Mouse (Mus musculus) CH12.LX (cell line): ENCODE measurements around the gene Fam227b. TPM values are rescaled to one million over a fixed set of nuclear protein-coding genes. Genes with fewer than 3 reads are reported as not detected.

Source experiments
- DNase-seq: peaks from one replicate; pipeline ENCODE4 v3.0.0-alpha.2; 2013; ENCODE audit errors: extremely low read depth
- H3K27ac ChIP-seq: 2 replicates; pipeline ENCODE4 v1.5.1; 2012; ENCODE audit warnings: low read depth, mild to moderate bottlenecking, control low read depth, moderate library complexity; ENCODE audit not compliant: insufficient read depth
- H3K27me3 ChIP-seq: replicated peaks from 2 replicates; pipeline ENCODE3; 2012; ENCODE audit warnings: inconsistent platforms
- H3K36me3 ChIP-seq, 2 experiments: replicated peaks in 1 of 2; 2 replicates each; pipeline versions ENCODE3 to v1.6.1; 2012; ENCODE audit warnings: inconsistent platforms in 1 of 2, low read length in 1 of 2, mild to moderate bottlenecking in 1 of 2, mixed read lengths in 1 of 2, moderate library complexity in 1 of 2; ENCODE audit not compliant: control insufficient read depth in 1 of 2, insufficient read depth in 1 of 2
- H3K4me1 ChIP-seq, 2 experiments: 2 replicates each; pipeline ENCODE4 v1.6.1; 2012; ENCODE audit warnings: inconsistent platforms in 1 of 2, moderate library complexity in 1 of 2; ENCODE audit not compliant: insufficient read depth in 2 of 2, control insufficient read depth in 1 of 2
- H3K4me2 ChIP-seq: 2 replicates; pipeline ENCODE4 v1.6.1; 2012; ENCODE audit warnings: low read depth, mild to moderate bottlenecking, control low read depth; ENCODE audit not compliant: poor library complexity, insufficient read depth, severe bottlenecking
- H3K4me3 ChIP-seq, 3 experiments: fragments of 150-350 bp in 1 of 3; sonication (generic) in 1 of 3; replicated peaks in 1 of 3; 2 replicates each; pipeline versions ENCODE3 to v1.5.1; 2011 to 2012; ENCODE audit warnings: low read depth in 2 of 3, low read length in 2 of 3, mild to moderate bottlenecking in 2 of 3, moderate library complexity in 2 of 3, control low read depth in 1 of 3, improper control_type of control experiment in 1 of 3, inconsistent platforms in 1 of 3, mixed read lengths in 1 of 3; ENCODE audit not compliant: poor library complexity in 1 of 3
- H3K79me2 ChIP-seq: replicated peaks from 2 replicates; pipeline ENCODE4 v1.6.1; 2012; ENCODE audit warnings: mild to moderate bottlenecking, moderate library complexity; ENCODE audit not compliant: control insufficient read depth, poor library complexity, insufficient read depth, severe bottlenecking; ENCODE audit errors: extremely low read depth
- H3K9ac ChIP-seq: 2 replicates; pipeline ENCODE4 v1.6.1; 2012; ENCODE audit warnings: low read depth, mild to moderate bottlenecking, control low read depth, moderate library complexity; ENCODE audit not compliant: insufficient read depth
- H3K9me3 ChIP-seq: replicated peaks from 2 replicates; pipeline ENCODE3; 2012; ENCODE audit warnings: low read length, inconsistent platforms, mixed read lengths
- CHD2 ChIP-seq: IDR thresholded peaks from 2 replicates; pipeline ENCODE4 v1.6.1; 2011; ENCODE audit warnings: low read length, improper control_type of control experiment
- CTCF ChIP-seq, 2 experiments: IDR thresholded peaks in 1 of 2; conservative IDR thresholded peaks in 1 of 2; 2 replicates each; pipeline ENCODE4 v1.5.1; 2011 to 2012; ENCODE audit warnings: low read depth in 2 of 2, low read length in 2 of 2, improper control_type of control experiment in 1 of 2, inconsistent platforms in 1 of 2, mild to moderate bottlenecking in 1 of 2, moderate library complexity in 1 of 2
- E2F4 ChIP-seq: IDR thresholded peaks from 2 replicates; pipeline ENCODE4 v1.6.1; 2011; ENCODE audit warnings: low read depth, low read length, improper control_type of control experiment; ENCODE audit not compliant: insufficient replicate concordance
- ELF1 ChIP-seq: IDR thresholded peaks from 2 replicates; pipeline ENCODE4 v1.6.1; 2014; ENCODE audit warnings: low read depth, mild to moderate bottlenecking, inconsistent platforms, low read length, improper control_type of control experiment
- EP300 ChIP-seq: IDR thresholded peaks from 2 replicates; pipeline ENCODE4 v1.6.1; 2011; ENCODE audit warnings: low read length, improper control_type of control experiment
- ETS1 ChIP-seq: conservative IDR thresholded peaks from 2 replicates; pipeline ENCODE4 v1.6.1; 2012; ENCODE audit warnings: low read depth, mild to moderate bottlenecking, inconsistent platforms, low read length, improper control_type of control experiment, moderate library complexity
- GABPA ChIP-seq: IDR thresholded peaks from 2 replicates; pipeline ENCODE4 v1.6.1; 2012; ENCODE audit warnings: low read depth, low read length, improper control_type of control experiment, inconsistent platforms; ENCODE audit not compliant: insufficient replicate concordance
- HCFC1 ChIP-seq: IDR thresholded peaks from 2 replicates; pipeline ENCODE4 v1.6.1; 2012; ENCODE audit warnings: low read depth, mild to moderate bottlenecking, inconsistent platforms, low read length, improper control_type of control experiment
- IRF4 ChIP-seq: IDR thresholded peaks from 2 replicates; pipeline ENCODE4 v1.6.1; 2014; ENCODE audit warnings: low read depth, mild to moderate bottlenecking, inconsistent platforms, low read length, improper control_type of control experiment
- JUN ChIP-seq: IDR thresholded peaks from 2 replicates; pipeline ENCODE4 v1.6.1; 2011; ENCODE audit warnings: low read depth, mild to moderate bottlenecking, low read length, improper control_type of control experiment, moderate library complexity; ENCODE audit not compliant: insufficient read depth
- JUND ChIP-seq: conservative IDR thresholded peaks from 2 replicates; pipeline ENCODE4 v1.6.1; 2011; ENCODE audit warnings: low read depth, low read length, improper control_type of control experiment
- KAT2A ChIP-seq: IDR thresholded peaks from 2 replicates; pipeline ENCODE4 v1.6.1; 2012; ENCODE audit warnings: low read length, improper control_type of control experiment, inconsistent platforms; ENCODE audit not compliant: insufficient replicate concordance
- MAZ ChIP-seq: IDR thresholded peaks from 2 replicates; pipeline ENCODE4 v1.6.1; 2012; ENCODE audit warnings: low read depth, mild to moderate bottlenecking, inconsistent platforms, low read length, improper control_type of control experiment, moderate library complexity
- MEF2A ChIP-seq: IDR thresholded peaks from 2 replicates; pipeline ENCODE4 v1.6.1; 2014; ENCODE audit warnings: low read depth, mild to moderate bottlenecking, inconsistent platforms, low read length, improper control_type of control experiment, borderline replicate concordance
- MXI1 ChIP-seq: IDR thresholded peaks from 2 replicates; pipeline ENCODE4 v1.6.1; 2011; ENCODE audit warnings: mild to moderate bottlenecking, low read depth, low read length, improper control_type of control experiment
- NELFE ChIP-seq: IDR thresholded peaks from 2 replicates; pipeline ENCODE4 v1.6.1; 2011; ENCODE audit warnings: low read depth, low read length, improper control_type of control experiment
- NRF1 ChIP-seq: IDR thresholded peaks from 2 replicates; pipeline ENCODE4 v1.6.1; 2014; ENCODE audit warnings: low read depth, mild to moderate bottlenecking, inconsistent platforms, low read length, improper control_type of control experiment, moderate library complexity
- POLR2A ChIP-seq: IDR thresholded peaks from 2 replicates; pipeline ENCODE4 v1.6.1; 2011; ENCODE audit warnings: low read depth, mild to moderate bottlenecking, improper control_type of control experiment, low read length
- RAD21 ChIP-seq: IDR thresholded peaks from 2 replicates; pipeline ENCODE4 v1.6.1; 2011; ENCODE audit warnings: low read depth, mild to moderate bottlenecking, low read length, improper control_type of control experiment, moderate library complexity
- SIN3A ChIP-seq: IDR thresholded peaks from 2 replicates; pipeline ENCODE4 v1.6.1; 2012; ENCODE audit warnings: low read length, improper control_type of control experiment, inconsistent platforms
- TBP ChIP-seq: conservative IDR thresholded peaks from 2 replicates; pipeline ENCODE4 v1.6.1; 2011; ENCODE audit warnings: low read depth, low read length, improper control_type of control experiment
- UBTF ChIP-seq: IDR thresholded peaks from 2 replicates; pipeline ENCODE4 v1.6.1; 2012; ENCODE audit warnings: low read depth, mild to moderate bottlenecking, inconsistent platforms, low read length, improper control_type of control experiment, moderate library complexity
- USF2 ChIP-seq: conservative IDR thresholded peaks from 2 replicates; pipeline ENCODE4 v1.6.1; 2011; ENCODE audit warnings: low read depth, low read length, improper control_type of control experiment
- ZMIZ1 ChIP-seq: IDR thresholded peaks from 2 replicates; pipeline ENCODE4 v1.6.1; 2012; ENCODE audit warnings: low read depth, mild to moderate bottlenecking, inconsistent platforms, low read length, improper control_type of control experiment
- ZNF384 ChIP-seq: IDR thresholded peaks from 2 replicates; pipeline ENCODE4 v1.6.1; 2012; ENCODE audit warnings: low read depth, low read length, improper control_type of control experiment, inconsistent platforms
- dilution Hi-C: fragments of 300-500 bp; cut with MboI; formaldehyde crosslinking; loops from 2 replicates; pipeline ENCODE4 v1.14.3; 2020; ENCODE audit warnings: low sequenced_read_pairs; ENCODE audit not compliant: extremely low pct_unique_long_range_greater_than_20kb, extremely low pct_ligation_motif_present
- in situ Hi-C: fragments of 300-500 bp; cut with MboI; formaldehyde crosslinking; loops from 3 replicates; pipeline ENCODE4 v1.14.3; 2019; ENCODE audit warnings: low sequenced_read_pairs, low pct_ligation_motif_present, low pct_unique_long_range_greater_than_20kb, mixed read lengths
- polyA plus RNA-seq: library from polyadenylated mRNA; unstranded; fragments of >175 nt; gene quantifications from 2 replicates; pipeline ENCODE4 v1.2.1, GENCODE M21; 2012; ENCODE audit warnings: low read depth; ENCODE audit not compliant: insufficient read length
- total RNA-seq, 2 experiments: library from RNA; depleted of rRNA; stranded (reverse); fragments of 300-350 nt in 1 of 2; fragments of >200 nt in 1 of 2; gene quantifications; 2 replicates each; pipeline ENCODE4 v1.2.3; 2012 to 2014

Gene Fam227b
- total and polyA plus RNA-seq, 3 experiments: not detected

- H3K4me3 ChIP-seq: no peak overlapping the region
- H3K9me3 ChIP-seq: no peaks in the 10 kb centered on the region
- H3K4me1 ChIP-seq: peaks cover 4 to 14% of the 10 kb centered on the region in 2 experiments; a peak in 2 of 4 replicates
- H3K36me3 ChIP-seq: no peaks in the 10 kb centered on the region
- TF ChIP-seq ZMIZ1: no peak
- TF ChIP-seq HCFC1: no peak
- no peak for TF ChIP-seq MAZ
- no peak for TF ChIP-seq NELFE
- no peak for TF ChIP-seq KAT2A
- no peak for TF ChIP-seq CHD2
- TF ChIP-seq MXI1: no peak
- no peak for TF ChIP-seq CTCF (conservative IDR thresholded peaks at IDR 0.05 in 1 of 2, IDR thresholded peaks at IDR 0.05 in 1 of 2; ENCODE audit: low read depth in 2 of 2, low read length in 2 of 2)
- TF ChIP-seq POLR2A: no peak
- TF ChIP-seq ELF1: no peak
- TF ChIP-seq NRF1: no peak
- TF ChIP-seq TBP: no peak
- in situ Hi-C loops: no loop called here
- H3K27me3 ChIP-seq: no peaks in the 10 kb centered on the region
- DNase-seq: no peak
- H3K4me2 ChIP-seq: no peak overlapping the region
- H3K27ac ChIP-seq: no peak overlapping the region
- no peak overlapping the region for H3K9ac ChIP-seq
- dilution Hi-C loops: no loop called here
- no peaks in the 10 kb centered on the region for H3K79me2 ChIP-seq
Observed at GRCm38 (mm10) chr2:126079086-126079485, 72.7 kb downstream of the Fam227b start.

DNA sequence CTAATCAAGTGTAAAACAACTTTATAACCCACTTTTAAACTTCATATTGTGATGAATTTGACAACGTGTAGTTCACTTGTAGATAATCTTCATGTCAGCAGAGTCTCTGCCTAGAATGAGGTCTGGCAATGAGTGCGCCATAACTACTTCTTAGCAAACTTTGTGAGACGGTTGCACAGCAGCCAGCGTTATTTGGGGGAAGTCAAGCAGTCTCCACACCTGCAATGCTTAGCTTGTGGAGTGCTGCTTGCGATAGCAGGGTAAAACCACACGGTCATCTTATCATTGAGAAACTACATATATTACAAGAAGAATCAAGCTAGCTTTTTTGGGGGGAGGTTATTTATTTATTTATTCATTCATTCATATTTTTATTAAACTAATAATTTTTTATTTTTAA is 75.3 kb downstream of the Fam227b start:
- TF ChIP-seq RAD21 (no peak), SIN3A (no peak), ZNF384 (no peak), NRF1 (no peak)
- TF ChIP-seq, all 38 proteins: peak for 0
- dilution Hi-C loops (no loop called here), in situ Hi-C loops (no loop called here)
- no peak overlapping the region for H3K9ac ChIP-seq
- no peak for DNase-seq
- peaks cover 4 to 25% of the 10 kb centered on the region in 2 experiments; a peak in 2 of 4 replicates for H3K4me1 ChIP-seq
- no peaks in the 10 kb centered on the region for H3K36me3 ChIP-seq
- H3K27me3 ChIP-seq: no peaks in the 10 kb centered on the region
- H3K27ac ChIP-seq: no peak overlapping the region
- H3K4me2 ChIP-seq: no peak overlapping the region
- no peaks in the 10 kb centered on the region for H3K79me2 ChIP-seq
- H3K9me3 ChIP-seq: no peaks in the 10 kb centered on the region
- H3K4me3 ChIP-seq: no peak overlapping the region

GRCm38 (mm10) chr2:126073744-126074143 is 78.1 kb downstream of the Fam227b start:
- peak; percentile 43 for DNase-seq
- dilution Hi-C loops: no loop called here
- no peaks in the 10 kb centered on the region for H3K36me3 ChIP-seq

More at GRCm38 (mm10) chr2:126073744-126074143, 78.1 kb downstream of the Fam227b start:
- Histone ChIP-seq H3K79me2 (no peaks in the 10 kb centered on the region), H3K27ac (no peak overlapping the region), H3K4me2 (no peak overlapping the region), H3K9ac (no peak overlapping the region), H3K9me3 (no peaks in the 10 kb centered on the region), H3K27me3 (no peaks in the 10 kb centered on the region), H3K4me3 (no peak overlapping the region), H3K4me1 (peaks cover 7 to 39% of the 10 kb centered on the region in 2 experiments; a peak in 3 of 4 replicates)
- in situ Hi-C loops: no loop called here
- TF ChIP-seq TBP (no peak), MEF2A (peak; percentile 55; the same call in 1 of the 2 replicates), JUN (peak; percentile 74), JUND (peak; percentile 80), USF2 (no peak), KAT2A (no peak), CTCF (conservative IDR thresholded peaks at IDR 0.05 in 1 of 2, IDR thresholded peaks at IDR 0.05 in 1 of 2; ENCODE audit: low read depth in 2 of 2, low read length in 2 of 2) (no peak), EP300 (peak; percentile 73), ELF1 (peak; percentile 33; the same call in 1 of the 2 replicates), UBTF (no peak), IRF4 (peak; percentile 55), E2F4 (no peak), ETS1 (peak; percentile 25; the same call in 1 of the 2 replicates), GABPA (no peak)
